Mouse (Mus musculus) brain, embryonic 14.5 days (tissue): ENCODE measurements around the gene Tmem123.

Experiments used
- CTCF ChIP-seq: fragments of 200-500 bp; IDR thresholded peaks from 2 replicates; pipeline ENCODE4 v1.5.1; 2012; ENCODE audit warnings: inconsistent platforms, mild to moderate bottlenecking, moderate library complexity, borderline replicate concordance; ENCODE audit not compliant: insufficient read depth, insufficient read length; ENCODE audit errors: extremely low read depth
- POLR2A ChIP-seq: fragments of 200-500 bp; IDR thresholded peaks from 2 replicates; pipeline ENCODE4 v1.6.1; 2012; ENCODE audit warnings: mild to moderate bottlenecking, inconsistent platforms, borderline replicate concordance; ENCODE audit not compliant: poor library complexity, insufficient read depth, insufficient read length, severe bottlenecking; ENCODE audit errors: extremely low read depth

DNA sequence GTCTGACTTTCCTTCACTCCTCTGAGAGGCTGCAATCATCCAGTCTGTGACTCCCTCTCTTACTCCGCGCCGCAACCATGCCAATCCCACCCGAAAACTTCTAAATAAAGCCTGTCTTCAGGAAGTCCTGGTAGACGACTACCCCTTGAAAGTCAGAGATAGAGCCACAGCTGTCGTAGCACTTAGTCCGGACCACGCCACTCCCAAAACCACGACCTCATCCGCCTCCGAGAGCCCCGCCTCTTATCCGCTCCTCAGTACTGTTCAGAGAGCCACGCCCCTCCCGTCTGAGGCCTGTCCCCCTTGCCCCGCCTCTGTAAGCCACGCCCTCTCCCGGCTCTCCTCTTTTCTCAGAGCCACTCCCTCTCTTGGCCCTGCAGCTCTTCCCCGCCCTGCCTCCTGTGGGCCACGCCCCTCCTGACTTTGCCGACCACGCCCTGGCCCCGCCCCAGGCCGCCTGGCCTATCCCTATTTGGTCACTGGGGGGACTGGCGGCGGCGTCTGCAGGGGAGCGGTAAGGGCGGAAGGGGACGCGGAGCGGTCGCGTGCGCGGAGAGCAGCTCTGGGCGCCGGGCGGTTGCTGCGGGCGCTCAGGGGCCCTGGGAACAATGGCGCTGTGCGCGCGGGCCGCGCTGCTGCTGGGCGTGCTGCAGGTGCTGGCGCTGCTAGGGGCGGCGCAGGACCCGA is at the start of gene Tmem123:
- TF ChIP-seq CTCF: peak; percentile 13; the same call in 1 of the 2 replicates
- peak; percentile 89 for TF ChIP-seq POLR2A
